Mouse (Mus musculus) lung, postnatal 0 days (tissue): ENCODE data around the gene 9430097D07Rik.
A peak's percentile ranks its signal among the peaks of the same experiment; 100 is the strongest.

ENCODE experiments used
- CTCF ChIP-seq: IDR thresholded peaks from 2 replicates; pipeline ENCODE4 v1.5.1; 2016; ENCODE audit warnings: antibody characterized with exemption, mild to moderate bottlenecking
- EP300 ChIP-seq: IDR thresholded peaks from 2 replicates; pipeline ENCODE4 v1.6.1; 2016; ENCODE audit warnings: antibody characterized with exemption, mild to moderate bottlenecking, control low read depth

GRCm38 (mm10) chr2:32610610-32611229, 35.2 kb upstream of the 9430097D07Rik start:
- peak; percentile 64 for TF ChIP-seq CTCF
- no peak for TF ChIP-seq EP300
